Mouse (Mus musculus) G1E (cell line): Measurements from ENCODE around the gene Arfgap1.

Source experiments
- CTCF ChIP-seq: IDR thresholded peaks from 2 replicates; pipeline ENCODE4 v1.5.1; 2012; ENCODE audit warnings: low read depth, low read length, inconsistent platforms, mixed read lengths
- GATA1 ChIP-seq: IDR thresholded peaks from 2 replicates; pipeline ENCODE4 v1.6.1; 2012; ENCODE audit warnings: borderline replicate concordance, low read length, inconsistent platforms, mixed read lengths
- POLR2AphosphoS5 ChIP-seq: IDR thresholded peaks from 2 replicates; pipeline ENCODE4 v1.6.1; 2012; ENCODE audit warnings: low read depth, low read length, inconsistent platforms; ENCODE audit not compliant: insufficient replicate concordance

GRCm38 (mm10) chr2:180963956-180964355 lies 3.1 kb upstream of the Arfgap1 start:
- TF ChIP-seq CTCF = peak; percentile 95
- no peak for TF ChIP-seq GATA1
- no peak for TF ChIP-seq POLR2AphosphoS5
